Mouse (Mus musculus): Measurements from ENCODE around the gene Ptrh2.
A peak's percentile ranks its signal among the peaks of the same experiment; 100 is the strongest.
"Not testable (repeated sequence)": the region's sequence is repeated elsewhere in the genome, so short reads cannot be mapped to it uniquely, and the experiment has no call there.

Ptrh2 gene

DNA sequence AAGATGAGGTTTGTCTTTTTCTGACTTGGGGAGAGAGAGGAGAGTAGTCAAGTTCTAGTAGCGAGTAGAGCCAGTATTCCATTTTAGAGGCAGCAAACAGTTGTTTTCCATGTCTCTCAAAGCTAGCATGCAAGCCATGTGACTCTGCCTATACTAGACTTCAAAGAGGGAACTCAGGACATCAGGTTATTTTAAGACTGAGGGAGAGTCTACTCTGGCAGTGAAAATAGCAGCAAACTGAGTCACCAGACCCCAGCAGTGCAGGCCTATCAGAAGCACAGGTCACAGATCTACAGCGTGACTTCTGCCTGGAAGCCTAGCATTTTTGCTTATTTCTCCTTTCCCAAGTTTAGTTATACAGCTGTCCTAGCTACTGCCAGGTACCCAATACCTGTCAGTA, 47.7 kb downstream of the Ptrh2 start:
- Histone ChIP-seq H3K36me3 (ENCODE audit: control insufficient read depth, insufficient read depth, low read length, poor library complexity, severe bottlenecking) (peaks cover 21% of the 10 kb centered on the region), H3K27me3 (ENCODE audit: control insufficient read depth, insufficient read depth, low read length, poor library complexity, severe bottlenecking) (no peaks in the 10 kb centered on the region)
- DNase-seq (ENCODE audit: low read depth, low spot score): no peak

- no peak for DNase-seq (ENCODE audit: low read depth, low spot score)
- no peaks in the 10 kb centered on the region for H3K27me3 ChIP-seq (ENCODE audit: control insufficient read depth, insufficient read depth, low read length, poor library complexity, severe bottlenecking)
- H3K36me3 ChIP-seq (ENCODE audit: control insufficient read depth, insufficient read depth, low read length, poor library complexity, severe bottlenecking): peaks cover 16% of the 10 kb centered on the region
Measured at GRCm38 (mm10) chr11:86734241-86734939, 50.6 kb downstream of the Ptrh2 start.

- no peak for DNase-seq (ENCODE audit: low read depth, low spot score)
- H3K27me3 ChIP-seq (ENCODE audit: control insufficient read depth, insufficient read depth, low read length, poor library complexity, severe bottlenecking): no peaks in the 10 kb centered on the region
- peaks cover 16% of the 10 kb centered on the region for H3K36me3 ChIP-seq (ENCODE audit: control insufficient read depth, insufficient read depth, low read length, poor library complexity, severe bottlenecking)
Measured at GRCm38 (mm10) chr11:86734993-86735392, 51.2 kb downstream of the Ptrh2 start.

- Histone ChIP-seq H3K36me3 (ENCODE audit: control insufficient read depth, insufficient read depth, low read length, poor library complexity, severe bottlenecking) (peaks cover 8% of the 10 kb centered on the region), H3K27me3 (ENCODE audit: control insufficient read depth, insufficient read depth, low read length, poor library complexity, severe bottlenecking) (no peaks in the 10 kb centered on the region)
- peak; percentile 49 for DNase-seq (ENCODE audit: low read depth, low spot score)
Measured at GRCm38 (mm10) chr11:86737301-86738000, 53.7 kb downstream of the Ptrh2 start.

- not testable (repeated sequence) for H3K36me3 ChIP-seq (ENCODE audit: control insufficient read depth, insufficient read depth, low read length, poor library complexity, severe bottlenecking); DNase-seq (ENCODE audit: low read depth, low spot score); H3K27me3 ChIP-seq (ENCODE audit: control insufficient read depth, insufficient read depth, low read length, poor library complexity, severe bottlenecking)
Measured at GRCm38 (mm10) chr11:86738308-86738707, 54.5 kb downstream of the Ptrh2 start.

DNA sequence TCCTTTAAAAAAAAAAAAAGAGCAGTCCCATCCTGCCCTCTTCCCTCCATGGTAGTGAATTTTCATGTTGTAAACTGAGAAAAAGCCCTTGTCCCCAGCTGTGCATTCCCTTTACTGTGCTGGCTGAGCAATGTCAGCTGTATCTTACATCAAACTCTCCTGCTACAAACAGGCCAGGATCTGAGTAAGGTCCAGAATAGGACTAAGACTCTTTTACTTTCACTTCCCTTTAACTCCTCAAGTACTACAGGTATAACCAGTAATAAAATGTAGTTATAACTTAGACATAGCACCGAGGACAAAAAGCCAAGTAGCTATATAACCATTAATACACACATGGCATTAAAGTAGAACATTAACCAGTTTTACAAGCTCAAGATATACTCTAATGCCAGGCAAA, 55.2 kb downstream of the Ptrh2 start:
- H3K27me3 ChIP-seq (ENCODE audit: control insufficient read depth, insufficient read depth, low read length, poor library complexity, severe bottlenecking): no peaks in the 10 kb centered on the region
- H3K36me3 ChIP-seq (ENCODE audit: control insufficient read depth, insufficient read depth, low read length, poor library complexity, severe bottlenecking): peaks cover 8% of the 10 kb centered on the region
- peak; percentile 69 for DNase-seq (ENCODE audit: low read depth, low spot score)

GRCm38 (mm10) chr11:86739470-86739869, 55.7 kb downstream of the Ptrh2 start:
- DNase-seq (ENCODE audit: low read depth, low spot score): no peak
- Histone ChIP-seq H3K36me3 (ENCODE audit: control insufficient read depth, insufficient read depth, low read length, poor library complexity, severe bottlenecking) (peaks cover 7% of the 10 kb centered on the region), H3K27me3 (ENCODE audit: control insufficient read depth, insufficient read depth, low read length, poor library complexity, severe bottlenecking) (no peaks in the 10 kb centered on the region)

GRCm38 (mm10) chr11:86741505-86741904, 57.7 kb downstream of the Ptrh2 start:
- DNase-seq (ENCODE audit: low read depth, low spot score): no peak
- H3K36me3 ChIP-seq (ENCODE audit: control insufficient read depth, insufficient read depth, low read length, poor library complexity, severe bottlenecking): no peaks in the 10 kb centered on the region
- H3K27me3 ChIP-seq (ENCODE audit: control insufficient read depth, insufficient read depth, low read length, poor library complexity, severe bottlenecking): no peaks in the 10 kb centered on the region

All from splenic B cell, adult 2 months (primary cell).